Mouse (Mus musculus) CD4-positive, CD25-positive, alpha-beta regulatory T cell, adult 9 weeks (primary cell): Measurements from ENCODE around the gene Grasp. TPM values are rescaled to one million over a fixed set of nuclear protein-coding genes. Genes with fewer than 3 reads are reported as not detected.

ENCODE experiments used
- polyA plus RNA-seq: library from polyadenylated mRNA; unstranded; fragments of 100-300 nt; shearing (Covaris generic); gene quantifications from one replicate; pipeline ENCODE4 v1.2.1, GENCODE M21; 2017

The Grasp gene
- polyA plus RNA-seq, result 0.26 TPM

DNA sequence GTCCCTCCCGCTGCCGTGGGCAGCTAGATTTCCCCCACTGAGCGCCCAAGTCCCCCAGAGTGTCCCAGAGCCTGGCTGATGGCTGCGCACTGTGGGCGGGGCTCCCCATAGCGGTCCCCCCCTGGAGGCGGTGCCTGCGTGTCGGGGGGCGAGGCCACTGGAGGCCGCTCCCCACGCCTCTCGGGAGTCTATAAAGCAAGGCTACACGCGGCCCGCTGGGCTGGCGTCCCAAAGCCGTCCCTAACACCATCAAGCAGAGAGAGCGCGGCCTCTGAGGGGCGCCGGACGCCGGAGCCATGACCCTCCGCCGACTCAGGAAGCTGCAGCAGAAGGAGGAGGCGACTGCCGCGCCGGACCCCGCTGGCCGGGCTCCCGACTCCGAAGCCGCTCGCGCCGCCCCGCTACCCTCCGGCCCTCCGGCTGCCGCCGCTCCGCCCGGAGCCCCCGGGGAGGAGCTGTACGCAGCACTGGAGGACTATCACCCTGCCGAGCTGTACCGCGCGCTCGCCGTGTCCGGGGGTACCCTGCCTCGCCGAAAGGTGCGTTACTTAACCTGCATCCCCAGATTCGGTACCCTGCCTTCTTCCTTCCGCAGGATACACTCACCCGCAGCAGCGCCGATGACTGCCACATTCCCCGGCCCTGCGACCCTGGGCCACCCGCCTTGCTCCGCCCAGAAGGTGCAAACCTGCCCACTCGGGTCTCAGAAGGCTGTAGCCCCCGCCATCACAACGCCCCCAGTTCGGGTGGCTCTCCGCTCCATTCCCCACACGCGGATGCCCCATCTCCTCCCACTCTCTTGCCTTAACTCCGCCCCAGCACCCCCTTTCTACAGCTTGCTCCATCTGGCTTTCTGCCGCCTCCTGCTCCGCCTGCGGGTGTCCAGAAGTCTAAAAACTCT is at the start of gene Grasp:
Gene Grasp, plus strand, starts transcription at position 183 of the 901 bp plus-strand sequence.

GRCm38 (mm10) chr15:101253886-101254795 is 30.2 kb downstream of the Grasp start, which contains the start of gene Nr4a1:
Nr4a1 (plus strand) TSS chr15:101254269.

Other genes with a start within 250 kb of the Grasp start
- gene Gm47841, start 176.8 kb upstream of the Grasp start, polyA plus RNA-seq, result not detected
- not detected for gene Fignl2, start 145.6 kb upstream of the Grasp start, polyA plus RNA-seq
- not detected for gene Ankrd33, start 108.4 kb upstream of the Grasp start, polyA plus RNA-seq
- gene Acvrl1, start 95.7 kb upstream of the Grasp start, polyA plus RNA-seq, result 10.1 TPM
- 2.9 TPM for gene Acvr1b, start 50.1 kb upstream of the Grasp start, polyA plus RNA-seq
- 116 TPM for gene Nr4a1, start 30.1 kb downstream of the Grasp start, polyA plus RNA-seq
- 96.9 TPM for gene Atg101, start 60.1 kb downstream of the Grasp start, polyA plus RNA-seq
- 0.40 TPM for gene 6030408B16Rik, start 69.0 kb downstream of the Grasp start, polyA plus RNA-seq
- not detected for gene Krt80, start 146.0 kb downstream of the Grasp start, polyA plus RNA-seq
- gene Krt7, start 186.9 kb downstream of the Grasp start, polyA plus RNA-seq, result not detected
- gene Krt87, start 214.6 kb downstream of the Grasp start, polyA plus RNA-seq, result 0.37 TPM
- gene Krt88, start 223.6 kb downstream of the Grasp start, polyA plus RNA-seq, result not detected
- not detected for gene Krt81, start 239.6 kb downstream of the Grasp start, polyA plus RNA-seq
- not detected for gene Krt86, start 249.3 kb downstream of the Grasp start, polyA plus RNA-seq